Mouse (Mus musculus) T-helper 1 cell (primary cell): ENCODE measurements around the gene Gnb5.

Source experiments
- in situ Hi-C: fragments of 300-600 bp; cut with MboI, MseI; formaldehyde crosslinking; loops from one replicate; pipeline ENCODE4 v1.15.1; 2025; ENCODE audit warnings: high pct_unique_total_duplicates

Gnb5 gene

DNA sequence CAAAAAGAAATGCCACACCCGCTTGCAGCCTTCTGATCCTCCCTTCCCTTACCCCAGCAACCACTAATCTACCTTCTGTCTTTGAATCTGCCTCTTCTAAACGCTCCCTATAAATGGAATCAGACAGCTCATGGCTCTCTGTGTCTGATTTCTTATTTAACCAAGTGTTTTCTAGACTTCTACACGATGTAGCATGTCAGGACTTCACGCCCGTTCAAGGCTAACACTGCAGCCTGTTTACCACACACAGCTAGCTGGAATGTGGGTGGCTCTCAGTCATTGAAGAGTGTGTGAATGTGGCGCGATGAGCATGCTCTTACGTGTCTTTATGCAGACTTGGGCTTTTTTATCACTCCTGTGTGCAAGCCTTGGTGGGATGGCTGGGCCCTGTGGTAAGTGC is 47.0 kb downstream of the Gnb5 start:
- in situ Hi-C loops: no loop called here

DNA sequence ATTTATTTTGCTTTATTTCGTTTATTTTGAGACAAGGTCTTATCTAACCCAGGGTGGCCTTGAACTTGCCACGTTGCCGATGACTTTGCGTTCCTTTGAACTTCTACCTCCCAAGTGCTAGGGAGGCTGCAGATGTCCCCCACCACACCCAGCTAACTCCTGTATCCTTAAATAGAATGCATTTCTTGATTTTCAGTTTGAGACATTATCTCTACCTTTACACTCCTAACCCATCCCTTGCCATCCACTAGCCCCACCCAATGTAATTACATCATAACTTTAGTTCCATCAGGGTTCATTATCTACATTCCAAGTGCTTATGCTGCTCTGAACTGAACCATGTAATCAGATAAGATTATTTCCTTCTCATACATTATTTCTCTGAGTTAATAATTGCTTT is 49.7 kb downstream of the Gnb5 start:
- in situ Hi-C loops: no loop called here

DNA sequence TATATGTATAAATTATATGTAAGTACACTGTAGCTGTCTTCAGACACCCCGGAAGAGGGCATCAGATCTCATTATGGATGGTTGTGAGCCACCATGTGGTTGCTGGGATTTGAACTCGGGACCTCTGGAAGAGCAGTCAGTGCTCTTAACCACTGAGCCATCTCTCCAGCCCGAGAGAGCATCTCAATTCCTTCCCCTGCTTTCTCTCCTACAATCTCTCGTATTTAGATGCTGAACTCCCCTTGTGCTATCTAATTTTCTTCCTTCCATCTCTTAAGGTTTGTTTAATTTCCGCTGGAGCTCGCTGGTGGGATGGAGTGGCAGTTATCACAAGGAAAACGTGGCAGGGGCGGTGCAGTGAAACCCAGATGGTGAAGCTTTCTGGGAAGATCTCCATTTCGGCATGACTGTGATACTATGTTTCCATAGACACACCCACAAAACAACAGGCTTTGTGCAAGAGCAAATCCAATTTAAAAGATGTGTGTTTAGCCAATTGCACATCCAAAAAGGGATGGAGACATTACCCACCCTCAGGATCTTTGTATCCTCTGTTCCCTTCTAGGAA is 51.1 kb downstream of the Gnb5 start:
- in situ Hi-C loops: no loop called here

DNA sequence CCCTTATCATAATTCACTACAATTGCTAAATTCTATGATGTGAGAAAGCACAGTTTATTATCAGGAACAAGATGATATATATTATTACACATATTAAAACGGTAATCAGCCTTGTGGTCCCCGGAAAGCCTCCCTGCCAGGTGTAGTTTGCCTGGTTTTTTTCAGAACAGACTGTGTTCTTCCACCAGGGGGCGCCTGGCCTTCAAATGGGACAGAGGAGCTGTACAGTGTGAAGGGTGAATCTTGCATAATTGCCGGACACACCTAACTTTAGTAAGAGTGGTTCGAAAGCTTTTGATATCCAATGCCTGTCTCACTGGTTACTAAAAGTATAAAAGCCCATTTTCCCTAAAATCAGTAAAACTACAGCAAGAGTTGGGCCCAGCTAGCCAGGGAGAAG is 55.6 kb downstream of the Gnb5 start:
- in situ Hi-C loops: loop anchor here (5.0 kb wide), 1 partner anchor 76 kb away; no protein-coding TSS in a partner anchor

DNA sequence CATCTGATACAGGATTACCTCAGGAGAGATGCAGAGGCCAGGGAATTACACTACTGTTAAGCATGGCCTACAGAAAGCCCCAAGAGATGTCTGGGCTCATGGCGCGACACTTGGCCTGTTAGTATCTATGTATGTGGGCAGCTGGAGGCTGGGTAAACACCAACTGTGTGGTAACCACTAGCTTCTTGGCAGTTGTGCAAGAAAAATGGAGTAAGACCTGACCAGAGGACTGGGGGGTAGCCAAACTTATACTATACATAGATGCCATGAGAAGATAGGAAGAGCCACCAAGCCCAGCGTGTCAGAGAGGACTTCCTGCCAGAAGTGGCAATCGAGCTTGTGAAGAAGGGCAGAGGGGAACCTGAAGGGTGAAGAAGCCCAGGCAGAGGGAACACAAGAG is 56.1 kb downstream of the Gnb5 start:
- in situ Hi-C loops: loop anchor here (5.0 kb wide), 1 partner anchor 75 kb away; no protein-coding TSS in a partner anchor

DNA sequence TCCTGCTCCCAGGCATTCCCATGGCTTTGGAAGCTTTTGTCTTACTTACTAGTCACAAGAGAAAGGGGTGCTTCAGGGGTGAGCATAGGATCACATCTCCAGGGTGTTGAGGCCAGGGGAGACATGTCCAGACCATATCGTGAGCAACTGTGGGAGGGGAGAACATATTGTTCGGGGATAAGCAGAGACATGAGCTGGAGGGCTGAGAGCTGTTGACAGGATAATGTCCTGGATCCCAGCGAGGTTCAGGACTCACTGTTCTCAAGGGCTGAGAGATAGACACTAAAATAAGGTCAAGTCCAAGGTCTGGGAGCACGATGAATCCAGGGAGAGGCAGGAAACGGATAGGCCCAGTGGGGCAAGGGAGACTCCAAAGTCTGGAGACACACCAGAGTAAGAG is 56.9 kb downstream of the Gnb5 start:
- in situ Hi-C loops: loop anchor here (5.0 kb wide), 1 partner anchor 74 kb away; no protein-coding TSS in a partner anchor

DNA sequence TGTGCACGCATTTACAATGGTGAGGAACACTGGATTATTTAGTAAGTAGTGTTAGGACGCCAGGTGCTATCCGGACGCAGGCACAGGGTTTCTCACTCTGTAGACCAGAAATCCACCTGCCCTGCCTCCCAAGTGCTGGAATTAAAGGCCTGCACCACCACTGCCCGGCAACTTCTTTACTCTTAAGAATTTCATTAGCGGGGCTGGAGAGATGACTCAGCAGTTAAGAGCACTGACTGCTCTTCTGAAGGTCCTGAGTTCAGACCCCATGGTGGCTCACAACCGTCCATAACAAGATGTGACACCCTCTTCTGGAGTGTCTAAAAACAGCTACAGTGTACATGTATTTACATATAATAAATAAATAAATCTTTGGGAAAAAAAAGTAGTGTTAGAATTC is 57.6 kb downstream of the Gnb5 start:
- in situ Hi-C loops: loop anchor here (5.0 kb wide), 1 partner anchor 74 kb away; no protein-coding TSS in a partner anchor

DNA sequence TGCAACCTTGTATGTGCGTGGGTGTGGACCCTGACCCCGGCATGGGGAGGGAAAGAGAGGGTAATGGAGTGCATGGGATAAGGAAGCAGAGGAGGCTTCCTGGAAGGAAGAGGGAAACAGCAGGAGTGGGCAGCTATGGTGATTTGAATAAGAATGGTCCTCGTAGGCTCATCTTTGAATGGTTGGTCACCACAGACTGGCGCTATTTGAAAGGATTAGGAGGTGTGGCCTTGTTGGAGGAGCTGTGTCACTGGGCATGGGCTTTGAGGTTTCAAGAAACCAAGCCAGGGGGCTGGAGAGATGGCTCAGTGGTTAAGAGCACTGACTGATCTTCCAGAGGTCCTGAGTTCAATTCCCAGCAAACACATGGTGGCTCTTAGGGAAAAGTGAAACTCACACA is 59.1 kb downstream of the Gnb5 start:
- in situ Hi-C loops: no loop called here

DNA sequence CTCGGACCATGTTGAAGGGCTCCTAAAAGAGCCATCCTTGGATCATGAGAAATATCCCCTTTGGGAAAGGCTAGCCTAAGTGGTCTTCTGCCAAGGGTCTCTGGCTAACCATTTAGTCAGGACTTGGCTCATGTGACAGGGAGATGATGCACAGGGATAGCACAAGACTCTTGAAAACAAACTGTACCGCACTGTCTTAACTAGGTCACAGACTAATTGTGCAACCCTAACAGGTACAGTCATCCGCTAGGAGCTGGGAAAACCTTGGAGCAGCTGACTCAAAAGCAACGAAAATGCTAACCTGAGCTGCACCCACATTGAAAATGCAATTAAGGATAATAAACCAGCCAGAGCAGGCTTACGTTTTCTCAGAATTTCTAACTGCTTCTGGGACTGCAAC is 60.1 kb downstream of the Gnb5 start:
- in situ Hi-C loops: no loop called here

DNA sequence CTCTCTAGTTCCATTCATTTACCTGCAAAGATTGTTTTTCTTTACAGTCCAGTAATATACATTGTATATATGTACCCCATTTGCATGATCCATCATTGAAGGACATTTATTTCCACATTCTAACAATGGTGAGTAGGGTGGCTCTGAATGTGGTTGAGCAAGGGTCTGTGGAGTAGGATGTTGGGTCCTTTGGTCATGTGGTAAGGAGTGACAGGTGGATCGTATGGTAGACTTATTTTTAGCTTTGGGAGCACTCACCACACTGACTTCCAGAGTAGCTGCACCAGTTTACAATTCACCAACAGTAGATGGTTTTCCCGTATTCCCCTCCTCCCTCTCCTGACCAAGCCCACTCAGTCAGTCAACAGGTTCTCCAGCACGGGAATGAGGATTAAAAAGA is 62.7 kb downstream of the Gnb5 start:
- in situ Hi-C loops: no loop called here

DNA sequence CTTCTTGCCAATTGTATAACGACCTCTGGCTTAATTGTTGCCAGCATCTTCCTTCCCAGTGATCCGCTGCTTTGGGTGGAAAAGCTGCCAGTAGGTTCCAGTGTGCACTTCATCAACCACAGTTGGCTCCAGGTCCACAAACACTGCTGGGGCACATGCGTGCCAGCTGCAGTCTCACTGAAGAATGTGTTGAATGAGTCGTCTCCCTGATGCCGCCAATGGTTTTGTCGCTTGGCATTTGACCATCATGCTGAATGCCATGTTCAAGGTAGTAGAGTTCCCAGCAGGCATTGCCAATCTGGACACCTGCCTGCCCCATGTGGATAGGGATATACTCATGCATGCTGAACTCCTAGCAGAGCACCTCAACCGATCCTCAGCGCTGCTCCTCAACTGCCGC is 69.5 kb downstream of the Gnb5 start:
- in situ Hi-C loops: no loop called here

DNA sequence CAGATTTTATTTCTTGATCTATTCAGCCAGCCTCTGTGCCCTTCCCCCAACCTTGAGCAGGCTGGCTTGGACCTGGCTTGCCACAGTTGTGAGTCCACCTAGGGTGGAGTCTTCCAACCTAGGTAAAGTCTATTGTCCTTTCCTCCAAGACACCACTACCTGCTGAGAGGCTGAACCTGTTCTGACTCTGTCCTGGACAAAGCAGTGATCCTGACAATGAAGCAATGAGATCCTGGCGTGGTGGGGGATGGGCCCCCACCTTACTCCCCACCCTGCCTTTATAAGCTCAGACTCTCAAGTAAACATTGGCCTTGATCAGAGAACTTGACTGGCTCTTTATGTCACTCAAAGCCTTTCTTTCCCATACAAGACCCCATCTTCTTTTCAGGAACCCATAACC is 70.3 kb downstream of the Gnb5 start:
- in situ Hi-C loops: no loop called here

DNA sequence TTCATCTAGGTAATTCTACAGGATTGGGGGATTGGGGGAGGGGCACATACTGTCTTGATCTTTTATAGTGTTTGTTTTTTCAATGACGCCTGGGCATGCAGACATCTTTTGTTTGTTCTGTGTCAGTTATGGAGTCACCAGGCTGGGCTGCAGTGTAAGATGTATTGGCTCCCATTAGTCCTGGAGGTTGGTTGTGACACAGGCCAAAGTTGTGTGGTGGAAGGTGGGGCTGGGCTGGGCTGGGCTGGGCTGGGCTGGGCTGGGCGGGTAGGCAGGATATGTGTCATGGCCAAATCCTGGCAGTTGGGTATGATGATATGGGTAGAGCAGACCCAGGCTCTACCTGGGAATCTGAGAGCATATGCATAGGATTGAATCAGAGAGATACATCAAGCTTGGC is 72.7 kb downstream of the Gnb5 start:
- in situ Hi-C loops: no loop called here

DNA sequence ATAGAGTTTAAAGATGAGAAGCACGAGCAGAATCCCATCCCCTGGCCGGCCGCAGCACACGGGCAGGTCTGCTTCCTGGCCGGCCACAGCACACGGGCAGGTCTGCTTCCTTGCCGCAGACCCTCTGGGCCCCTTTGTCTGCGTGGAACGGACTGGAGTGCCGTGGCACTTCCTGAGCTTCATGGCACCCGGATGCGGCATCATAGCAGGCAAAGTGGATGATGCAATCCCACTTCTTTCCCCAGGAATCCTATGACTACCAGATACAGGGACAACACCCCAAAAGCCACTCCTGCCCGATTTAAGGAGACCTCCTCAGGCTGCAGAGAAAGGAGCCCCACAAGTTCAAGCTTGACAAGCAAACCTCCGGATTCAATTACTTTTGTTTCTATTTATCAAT is 76.7 kb downstream of the Gnb5 start:
- in situ Hi-C loops: no loop called here

DNA sequence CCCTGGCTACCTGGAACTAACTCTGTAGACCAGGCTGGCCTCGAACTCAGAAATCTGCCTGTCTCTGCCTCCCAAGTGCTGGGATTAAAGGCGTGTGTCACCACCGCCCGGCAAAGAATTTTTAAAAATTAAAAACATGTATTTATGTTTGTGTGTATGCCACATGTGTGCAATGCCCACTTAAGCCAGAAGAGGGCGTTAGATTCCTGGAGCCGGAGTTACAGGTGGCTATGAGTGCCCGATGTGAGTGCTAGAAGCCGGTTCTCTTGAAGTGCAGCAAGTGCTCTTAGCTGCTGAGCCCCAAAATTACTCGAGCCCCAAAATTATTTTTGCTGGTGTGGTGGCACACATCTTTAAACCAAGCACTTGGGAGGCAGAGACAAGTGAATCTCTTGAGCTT is 77.7 kb downstream of the Gnb5 start:
- in situ Hi-C loops: no loop called here

DNA sequence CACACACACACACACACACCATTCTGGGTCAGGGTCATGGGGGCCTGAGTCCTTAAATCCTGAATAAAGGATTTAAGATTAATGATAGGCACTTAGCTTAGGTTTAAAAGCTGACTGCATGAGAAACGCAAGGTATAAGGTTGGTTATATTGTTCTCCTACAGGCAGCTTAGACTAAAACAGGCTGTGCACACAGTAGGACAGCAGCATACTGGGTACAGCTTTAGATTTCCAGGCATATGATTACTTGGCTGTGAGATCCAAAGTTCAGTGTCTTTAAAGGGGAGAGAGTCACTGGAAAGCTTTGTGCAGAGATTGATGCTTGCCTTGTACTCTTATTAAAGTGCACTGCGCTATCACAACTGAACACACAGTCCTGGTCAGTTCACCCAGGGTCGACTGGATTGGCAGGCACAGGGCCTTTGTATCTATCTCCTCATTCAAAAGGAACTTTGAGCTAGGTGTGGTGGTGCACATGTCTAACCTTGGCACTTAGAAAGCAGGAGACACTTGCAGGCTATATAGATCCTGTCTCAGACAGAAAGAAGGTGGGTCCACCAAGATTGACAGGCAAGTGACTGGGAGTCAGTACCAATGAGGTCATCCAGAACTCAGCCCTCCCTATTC is 78.4 kb downstream of the Gnb5 start:
- in situ Hi-C loops: no loop called here

DNA sequence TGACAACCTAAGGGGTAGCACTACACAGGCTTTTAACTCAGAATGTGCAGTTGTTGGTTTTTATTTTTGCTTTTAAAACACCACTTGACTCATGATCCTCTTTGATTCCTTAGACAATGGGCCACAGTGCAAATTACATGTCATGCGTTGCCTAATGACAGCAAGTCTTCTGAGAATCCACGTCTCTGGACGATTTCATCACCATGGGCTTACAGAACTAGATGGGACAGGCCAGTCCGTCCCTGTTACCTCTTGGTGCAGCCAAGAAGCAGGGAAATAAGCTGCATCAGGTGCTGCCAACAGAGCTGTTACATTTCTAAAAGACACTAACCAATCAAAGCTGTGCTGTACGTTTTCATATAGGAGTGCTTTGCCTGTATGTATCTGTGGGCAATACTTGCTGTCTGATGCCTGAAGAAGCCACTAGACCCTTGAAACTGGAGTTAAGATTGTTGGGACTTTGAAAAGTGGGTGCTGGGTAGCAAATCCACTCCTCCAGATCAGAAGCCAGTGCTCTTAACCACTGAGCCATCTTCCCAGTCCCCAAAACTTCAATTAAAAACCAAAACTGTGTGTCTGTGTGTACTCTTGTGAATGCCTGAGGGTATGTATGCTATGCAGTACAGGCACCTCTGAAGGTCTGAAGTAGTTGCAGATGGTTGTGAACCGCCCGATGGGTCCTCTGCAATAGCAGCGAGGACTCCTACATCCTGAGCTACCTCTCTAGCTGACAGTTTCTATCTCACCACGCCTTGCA is 79.3 kb downstream of the Gnb5 start:
- in situ Hi-C loops: no loop called here

DNA sequence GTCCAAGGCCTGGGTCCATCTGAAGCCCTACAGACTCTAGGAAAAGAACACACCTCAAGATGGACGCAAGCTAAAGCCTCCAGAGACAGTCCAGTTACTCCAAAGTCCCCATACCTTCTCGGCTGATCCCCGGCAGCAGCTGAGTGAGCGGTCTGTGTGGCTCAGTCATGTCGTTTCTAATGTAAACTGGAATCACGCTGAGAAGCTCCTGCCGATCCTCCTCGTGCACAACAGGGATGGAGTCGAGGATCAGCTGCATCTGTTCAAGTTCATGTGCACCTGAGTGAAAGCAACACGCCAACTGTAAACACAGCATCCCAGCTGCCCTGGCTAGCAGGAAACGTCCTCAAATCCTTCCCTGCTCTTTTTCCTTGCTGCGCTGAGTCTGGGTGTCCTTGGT is 87.2 kb downstream of the Gnb5 start:
- in situ Hi-C loops: loop anchor here (5.0 kb wide), 1 partner anchor 54 kb away; no protein-coding TSS in a partner anchor
